6 mouse cellular contexts compared by ENCODE assay signal in genomic region chr15:93005186-93005585, GRCm38 (mm10).
A peak's percentile ranks its signal among the peaks of the same experiment; 100 is the strongest.
DNase-seq lines count a peak whose midpoint lies in the region; ATAC-seq and TF ChIP-seq lines count a peak whose summit lies in the region.
"Not testable (repeated sequence)": the region's sequence is repeated elsewhere in the genome, so short reads cannot be mapped to it uniquely, and the experiment has no call there.

No protein-coding gene starts in this region.

- H3K27ac ChIP-seq in ES-E14 (ENCODE audit: insufficient read depth, low read depth, low read length, poor library complexity, severe bottlenecking), result peak overlapping the region; percentile 91; the same call in 1 of the 2 replicates
- H3K27ac ChIP-seq in heart, embryonic 12.5 days (ENCODE audit: poor library complexity, severe bottlenecking), result peak overlapping the region; percentile 90
- H3K27ac ChIP-seq in heart, embryonic 16.5 days (ENCODE audit: low read length), result peak overlapping the region; percentile 80
- not testable (repeated sequence) for H3K27ac ChIP-seq in liver, postnatal 0 days (ENCODE audit: low read depth)
- peak overlapping the region; percentile 52; the same call in 1 of the 2 replicates for H3K27ac ChIP-seq in stomach, embryonic 15.5 days

- WGBS in heart, embryonic 12.5 days, result 80% methylated on average over 5 of the region's 5 CpGs
- WGBS in heart, embryonic 16.5 days, result 85% methylated on average over 5 of the region's 5 CpGs
- 83% methylated on average over 5 of the region's 5 CpGs for WGBS in liver, postnatal 0 days (ENCODE audit: insufficient replicate concordance)
- WGBS in stomach, embryonic 15.5 days, result 79% methylated on average over 5 of the region's 5 CpGs

- peaks cover 9 to 11% of the 10 kb centered on the region in 2 experiments; a peak in 3 of 4 replicates for H3K4me1 ChIP-seq in ES-E14 (ENCODE audit: control insufficient read depth in 2 of 2, insufficient read depth in 2 of 2, low read length in 2 of 2, poor library complexity in 1 of 2)
- peaks cover 33% of the 10 kb centered on the region for H3K4me1 ChIP-seq in heart, embryonic 12.5 days (replicated peaks)
- H3K4me1 ChIP-seq in heart, embryonic 16.5 days (ENCODE audit: control insufficient read depth, insufficient read depth, low read length), result peaks cover 27% of the 10 kb centered on the region
- H3K4me1 ChIP-seq in liver, postnatal 0 days (ENCODE audit: insufficient read depth); stomach, embryonic 15.5 days: not testable (repeated sequence)

- not testable (repeated sequence) for H3K27me3 ChIP-seq in heart, embryonic 12.5 days (replicated peaks); heart, embryonic 16.5 days (ENCODE audit: control insufficient read depth, insufficient read depth, low read length); liver, postnatal 0 days (ENCODE audit: insufficient read depth, low read length); stomach, embryonic 15.5 days (replicated peaks)

- in situ Hi-C loops in ES-E14 (cut with MboI; ENCODE audit: low sequenced_read_pairs in 2 of 2, unreplicated experiment in 2 of 2), result not testable (repeated sequence)

- not testable (repeated sequence) for H3K9me3 ChIP-seq in ES-E14 (ENCODE audit: control insufficient read depth, insufficient read depth, low read depth, low read length); heart, embryonic 12.5 days (replicated peaks); heart, embryonic 16.5 days (replicated peaks; ENCODE audit: control insufficient read depth, low read length); liver, postnatal 0 days (ENCODE audit: low read length); stomach, embryonic 15.5 days

- 0 out of 2 replicates have a peak, but pooled peaks have one; percentile 1 for ATAC-seq in heart, embryonic 12.5 days (ENCODE audit: insufficient number of reproducible peaks, low FRiP score)
- not testable (repeated sequence) for ATAC-seq in heart, embryonic 16.5 days (replicated peaks; ENCODE audit: extremely low read depth, insufficient read depth, low FRiP score); liver, postnatal 0 days; stomach, embryonic 15.5 days (ENCODE audit: insufficient read depth, low FRiP score, low read depth)

- not testable (repeated sequence) for H3K36me3 ChIP-seq in ES-E14 (ENCODE audit: control insufficient read depth, insufficient read depth, low read length, poor library complexity, severe bottlenecking); heart, embryonic 12.5 days; heart, embryonic 16.5 days (ENCODE audit: control insufficient read depth, insufficient read depth); liver, postnatal 0 days (replicated peaks; ENCODE audit: insufficient read depth, low read length); stomach, embryonic 15.5 days

- not testable (repeated sequence) for DNase-seq in ES-E14 (ENCODE audit: low read depth, low spot score); liver, postnatal 0 days
- DNase-seq in heart, adult 11 months, result peak; percentile 37

- TF ChIP-seq EP300 in liver, postnatal 0 days (IDR thresholded peaks at IDR 0.05; ENCODE audit: low read depth), result not testable (repeated sequence)

- H3K4me2 ChIP-seq in heart, embryonic 12.5 days, result peak overlapping the region; percentile 48; the same call in 1 of the 2 replicates
- H3K4me2 ChIP-seq in heart, embryonic 16.5 days (ENCODE audit: low read depth, low read length), result peak overlapping the region; percentile 12
- H3K4me2 ChIP-seq in liver, postnatal 0 days (ENCODE audit: low read depth, low read length); stomach, embryonic 15.5 days: not testable (repeated sequence)

- peak overlapping the region in 1 of 2 experiments; percentile 31; a peak in 3 of 4 replicates for H3K4me3 ChIP-seq in ES-E14 (ENCODE audit: insufficient read depth in 1 of 2, low read depth in 1 of 2, low read length in 2 of 2, poor library complexity in 1 of 2, severe bottlenecking in 1 of 2)
- not testable (repeated sequence) for H3K4me3 ChIP-seq in heart, embryonic 12.5 days; heart, embryonic 16.5 days (ENCODE audit: low read length); liver, postnatal 0 days (ENCODE audit: low read depth, low read length); stomach, embryonic 15.5 days (replicated peaks)

- H3K9ac ChIP-seq in ES-E14 (ENCODE audit: insufficient read depth, low read depth, low read length, poor library complexity, severe bottlenecking); heart, embryonic 12.5 days; heart, embryonic 16.5 days (ENCODE audit: low read length); liver, postnatal 0 days (replicated peaks); stomach, embryonic 15.5 days: not testable (repeated sequence)

- 0 out of 2 replicates have a peak, but pooled peaks have one; percentile 3 for TF ChIP-seq CTCF in liver, postnatal 0 days (IDR thresholded peaks at IDR 0.05; ENCODE audit: low read depth)
